ENCODE assay signal across 17 mouse cellular contexts in genomic region chr11:5716938-5717705, GRCm38 (mm10). TPM values are rescaled to one million over a fixed set of nuclear protein-coding genes. Genes with fewer than 3 reads are reported as not detected.
DNase-seq lines count a peak whose midpoint lies in the region; TF ChIP-seq lines count a peak whose summit lies in the region.
"Had no signal": no experiment of that assay in that cellular context is flagged by ENCODE, and none has a peak within 500 bp of the region (broad histone marks: within the 10 kb centered on the region; RNA-seq: fewer than 3 reads in every experiment).

No protein-coding gene starts in this region.

- intact Hi-C loops in heart, postnatal 14 days (cut with DNase I) = loop anchor here (5.0 kb wide), 1 partner anchor 170 kb away; no protein-coding TSS in a partner anchor

- peak; percentile 5 for DNase-seq in cerebellum, adult 9-11 months
- DNase-seq in cerebellum, adult 8-10 months = no peak
- no peak for DNase-seq in spleen, adult 2 months (ENCODE audit: low read depth in 1 of 2, low spot score in 2 of 2)
- DNase-seq in spleen, adult 12 weeks (ENCODE audit: low spot score) = no peak
- DNase-seq in heart, postnatal 14 days = peak; percentile 29 to 50
- DNase-seq in lung, postnatal 36 days = peak; percentile 67
- DNase-seq in layer of hippocampus, postnatal 10 days (ENCODE audit: low spot score in 2 of 2) = no peak
- DNase-seq in cerebellum, postnatal 4 days (ENCODE audit: low spot score in 2 of 2) = no peak
- DNase-seq: cerebellum, postnatal 25 days; kidney, postnatal 36 days; right cerebral cortex, postnatal 4 days; thymus, postnatal 25 days had no signal

- no peak overlapping the region for H3K4me3 ChIP-seq in spleen, adult 2 months (ENCODE audit: extremely low read depth, insufficient read depth, insufficient read length)
- H3K4me3 ChIP-seq: embryonic facial prominence, embryonic 12.5 days; forebrain, embryonic 10.5 days; hindbrain, embryonic 12.5 days; intestine, embryonic 15.5 days; midbrain, embryonic 13.5 days had no signal

- WGBS in spleen, adult 2 months = 92% methylated on average over 34 of the region's 34 CpGs

- H3K36me3 ChIP-seq in spleen, adult 2 months (ENCODE audit: control insufficient read depth, insufficient read depth, low read length) = peaks cover 23% of the 10 kb centered on the region

- H3K27ac ChIP-seq in spleen, adult 2 months (ENCODE audit: insufficient read depth, low read length) = 0 out of 2 replicates have a peak overlapping the region, but pooled peaks have one; percentile 2
- H3K27ac ChIP-seq: embryonic facial prominence, embryonic 12.5 days; forebrain, embryonic 10.5 days; hindbrain, embryonic 12.5 days; intestine, embryonic 15.5 days; midbrain, embryonic 13.5 days had no signal

- peaks cover 5% of the 10 kb centered on the region; the same call in 1 of the 2 replicates for H3K4me1 ChIP-seq in spleen, adult 2 months (ENCODE audit: control insufficient read depth, insufficient read depth, insufficient read length)
- H3K4me1 ChIP-seq: embryonic facial prominence, embryonic 12.5 days; forebrain, embryonic 10.5 days; hindbrain, embryonic 12.5 days; intestine, embryonic 15.5 days; midbrain, embryonic 13.5 days had no signal

- no peak for TF ChIP-seq POLR2A in spleen, adult 2 months (IDR thresholded peaks at IDR 0.05; ENCODE audit: low read depth, low read length)

- no peaks in the 10 kb centered on the region for H3K27me3 ChIP-seq in spleen, adult 2 months (ENCODE audit: control insufficient read depth, insufficient read depth, low read length)
- H3K27me3 ChIP-seq: embryonic facial prominence, embryonic 12.5 days; hindbrain, embryonic 12.5 days; intestine, embryonic 15.5 days; midbrain, embryonic 13.5 days had no signal

- TF ChIP-seq CTCF in spleen, adult 2 months (IDR thresholded peaks at IDR 0.05; ENCODE audit: extremely low read depth, insufficient read depth, insufficient read length, insufficient replicate concordance) = no peak

RNA-seq across cellular contexts. Expression of gene Mrps24, which starts 1.6 kb away (rescaled TPM):
- 176 and 211 TPM in 2 replicates for polyA plus RNA-seq in spleen, adult 2 months (2012; rRNA removed)
- 100 to 1,000 TPM; 129 to 130 TPM for total RNA-seq in heart, postnatal 14 days (2021)
- 10 to 100 TPM; 87.1 to 92.2 TPM for total RNA-seq in layer of hippocampus, postnatal 10 days (2021)

RNA-seq across cellular contexts. Expression of gene Urgcp, which starts 45.1 kb away (rescaled TPM):
- polyA plus RNA-seq in spleen, adult 2 months (2012; rRNA removed) = 11.8 and 12.0 TPM in 2 replicates
- total RNA-seq in heart, postnatal 14 days (2021) = 10 to 100 TPM; 55.6 to 66.5 TPM
- 10 to 100 TPM; 46.1 to 46.3 TPM for total RNA-seq in layer of hippocampus, postnatal 10 days (2021)

Comparison
In these comparisons a context has a peak if more than half of its experiments do, and no peak if none do; other contexts are left out.
1. DNase-seq: peak in cerebellum, adult 9-11 months (single experiment), heart, postnatal 14 days (2 of 2) and lung, postnatal 36 days (single experiment); none in cerebellum, adult 8-10 months (single experiment), spleen, adult 2 months (0 of 2), spleen, adult 12 weeks (single experiment), layer of hippocampus, postnatal 10 days (0 of 2) and cerebellum, postnatal 4 days (0 of 2).